Mouse (Mus musculus) central nervous system, embryonic 18 days (tissue): ENCODE measurements around the gene Bcas2. TPM values are rescaled to one million over a fixed set of nuclear protein-coding genes. Genes with fewer than 3 reads are reported as not detected.

Source experiments
- polyA plus RNA-seq: library from polyadenylated mRNA; depleted of rRNA; stranded (reverse); fragments of >200 nt; gene quantifications from 2 replicates; pipeline ENCODE4 v1.2.3, GENCODE M21; 2012; rRNA removed

Bcas2 gene
- polyA plus RNA-seq, result 183 and 188 TPM in 2 replicates

GRCm38 (mm10) chr3:103171505-103172267, at the start of gene Bcas2:
Gene Bcas2, plus strand, starts transcription at chr3:103171655.

Other genes starting within 250 kb of the Bcas2 start
- gene Sycp1, start 235.6 kb upstream of the Bcas2 start, polyA plus RNA-seq, result 0.04 TPM in 1 of 2 replicates, not detected in the other
- 0.12 and 0.17 TPM in 2 replicates for gene Nr1h5, start 207.5 kb upstream of the Bcas2 start, polyA plus RNA-seq
- 46.1 and 46.2 TPM in 2 replicates for gene Sike1, start 175.9 kb upstream of the Bcas2 start, polyA plus RNA-seq
- gene Csde1, start 151.2 kb upstream of the Bcas2 start, polyA plus RNA-seq, result 73.5 and 81.3 TPM in 2 replicates
- 71.1 and 72.1 TPM in 2 replicates for gene Nras, start 113.4 kb upstream of the Bcas2 start, polyA plus RNA-seq
- 0.04 and 5.2 TPM in 2 replicates for gene Ampd1, start 97.6 kb upstream of the Bcas2 start, polyA plus RNA-seq
- 0.89 and 1.1 TPM in 2 replicates for gene Dennd2c, start 69.1 kb upstream of the Bcas2 start, polyA plus RNA-seq
- 24.4 and 24.5 TPM in 2 replicates for gene Trim33, start 107.6 kb downstream of the Bcas2 start, polyA plus RNA-seq